Mouse (Mus musculus) myocyte (in vitro differentiated cells): ENCODE results near the gene Smarca1. TPM values are rescaled to one million over a fixed set of nuclear protein-coding genes. Genes with fewer than 3 reads are reported as not detected.

Source experiments
- H3K27me3 ChIP-seq: one replicate; pipeline ENCODE4 v1.6.1; 2011; ENCODE audit not compliant: control insufficient read depth, insufficient read depth, insufficient read length
- H3K36me3 ChIP-seq: one replicate; pipeline ENCODE4 v1.6.1; 2011; ENCODE audit not compliant: control insufficient read depth, insufficient read depth
- H3K4me2 ChIP-seq: one replicate; pipeline ENCODE4 v1.6.1; 2011; ENCODE audit warnings: low read depth, control low read depth
- H3K4me3 ChIP-seq: one replicate; pipeline ENCODE4 v1.5.1; 2011; ENCODE audit warnings: mild to moderate bottlenecking, control low read depth, moderate library complexity
- H3K79me2 ChIP-seq: one replicate; pipeline ENCODE4 v1.6.1; 2011; ENCODE audit not compliant: control insufficient read depth, insufficient read depth
- H3ac ChIP-seq: one replicate; pipeline ENCODE4 v1.6.1; 2011; ENCODE audit not compliant: control insufficient read depth, insufficient read length
- CEBPB ChIP-seq: IDR thresholded peaks from 2 replicates; pipeline ENCODE4 v1.6.1; 2011; ENCODE audit warnings: mild to moderate bottlenecking, moderate library complexity; ENCODE audit not compliant: poor library complexity, insufficient read depth, severe bottlenecking
- E2F4 ChIP-seq: IDR thresholded peaks from one replicate; pipeline ENCODE4 v1.6.1; 2011; ENCODE audit warnings: mild to moderate bottlenecking, control low read depth, moderate library complexity; ENCODE audit not compliant: insufficient read depth
- MAX ChIP-seq: IDR thresholded peaks from one replicate; pipeline ENCODE4 v1.6.1; 2011; ENCODE audit warnings: low read depth, mild to moderate bottlenecking, control low read depth
- MYOD1 ChIP-seq, 3 experiments: IDR thresholded peaks; one replicate each; pipeline ENCODE4 v1.6.1; 2011; ENCODE audit warnings: control low read depth in 2 of 3, low read depth in 2 of 3, mild to moderate bottlenecking in 2 of 3, moderate library complexity in 1 of 3; ENCODE audit not compliant: insufficient read length in 2 of 3, control insufficient read depth in 1 of 3
- MYOG ChIP-seq, 3 experiments: IDR thresholded peaks; one replicate each; pipeline ENCODE4 v1.6.1; 2011; ENCODE audit warnings: control low read depth in 2 of 3, low read depth in 2 of 3, mild to moderate bottlenecking in 2 of 3; ENCODE audit not compliant: insufficient read length in 2 of 3, control insufficient read depth in 1 of 3, insufficient read depth in 1 of 3
- POLR2A ChIP-seq: IDR thresholded peaks from one replicate; pipeline ENCODE4 v1.6.1; 2011; ENCODE audit warnings: low read depth, mild to moderate bottlenecking, control low read depth, moderate library complexity; ENCODE audit not compliant: insufficient read length
- POLR2AphosphoS2 ChIP-seq: IDR thresholded peaks from one replicate; pipeline ENCODE4 v1.6.1; 2011; ENCODE audit warnings: low read depth, control low read depth; ENCODE audit not compliant: insufficient read length
- REST ChIP-seq: IDR thresholded peaks from one replicate; pipeline ENCODE4 v1.6.1; 2011; ENCODE audit warnings: mild to moderate bottlenecking, control low read depth, moderate library complexity; ENCODE audit not compliant: insufficient read depth, insufficient read length
- SRF ChIP-seq: IDR thresholded peaks from one replicate; pipeline ENCODE4 v1.6.1; 2011; ENCODE audit warnings: low read depth; ENCODE audit not compliant: control insufficient read depth, insufficient read length
- TCF12 ChIP-seq: IDR thresholded peaks from one replicate; pipeline ENCODE4 v1.6.1; 2011; ENCODE audit warnings: mild to moderate bottlenecking, control low read depth; ENCODE audit not compliant: poor library complexity, insufficient read depth, severe bottlenecking
- TCF3 ChIP-seq: IDR thresholded peaks from one replicate; pipeline ENCODE4 v1.6.1; 2011; ENCODE audit warnings: low read depth, control low read depth; ENCODE audit not compliant: insufficient read length
- USF1 ChIP-seq: IDR thresholded peaks from one replicate; pipeline ENCODE4 v1.6.1; 2011; ENCODE audit warnings: low read depth, mild to moderate bottlenecking, control low read depth, moderate library complexity
- polyA plus RNA-seq: library from polyadenylated mRNA; unstranded; fragments of >200 nt; fragmentation: generic; extraction: Trizol; gene quantifications from one replicate; pipeline ENCODE4 v1.2.1, GENCODE M21; 2012; ENCODE audit warnings: missing spikeins

Gene Smarca1
- polyA plus RNA-seq, 1 experiment: not detected

DNA sequence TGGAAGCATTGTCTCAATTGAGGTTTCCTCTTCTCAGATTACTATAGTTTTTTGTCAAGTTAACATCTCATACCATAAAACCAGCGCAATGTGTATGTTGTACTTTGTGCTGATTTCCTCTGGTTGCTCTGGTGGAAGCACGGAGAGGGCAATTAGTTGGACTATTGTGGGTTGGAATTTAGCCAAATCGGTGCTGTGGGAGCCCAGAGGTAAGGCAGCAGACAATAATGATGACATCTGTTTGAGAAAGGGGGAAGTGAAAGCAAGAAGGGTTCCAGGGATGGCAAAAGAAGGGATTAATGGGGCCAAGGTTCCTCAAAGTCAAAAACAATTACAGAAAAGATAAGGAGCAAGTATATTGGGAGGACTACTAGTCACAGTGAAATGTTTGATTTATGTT, 35.2 kb upstream of the Smarca1 start:
- no peaks in the 10 kb centered on the region for H3K27me3 ChIP-seq
- H3K4me2 ChIP-seq: no peak overlapping the region

DNA sequence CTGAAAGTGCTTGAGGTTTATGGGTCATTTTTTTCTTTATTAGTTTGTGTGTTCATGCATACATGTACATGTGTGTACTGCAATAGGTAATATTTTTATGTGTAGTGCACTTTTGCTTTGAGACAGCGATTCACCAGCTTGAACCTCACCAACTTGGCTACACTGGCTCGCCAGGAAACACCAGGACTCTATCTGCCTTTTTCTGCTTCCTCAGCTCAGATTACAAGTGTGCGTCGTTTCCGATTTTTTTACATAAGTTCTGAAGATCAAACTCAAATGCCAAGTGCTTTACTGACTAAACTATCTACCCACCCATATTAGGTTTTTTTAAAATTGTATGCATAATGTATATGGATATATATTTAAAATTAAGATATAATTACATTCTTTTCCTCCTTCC, 27.8 kb upstream of the Smarca1 start:
- H3K4me3 ChIP-seq: no peak overlapping the region
- H3K4me2 ChIP-seq: no peak overlapping the region
- no peaks in the 10 kb centered on the region for H3K27me3 ChIP-seq
- TF ChIP-seq TCF3 (no peak), SRF (no peak), TCF12 (no peak), USF1 (no peak)
- no peaks in the 10 kb centered on the region for H3K79me2 ChIP-seq
- no peaks in the 10 kb centered on the region for H3K36me3 ChIP-seq
- H3ac ChIP-seq: no peak overlapping the region

More for the DNA sequence above, 35.2 kb upstream of the Smarca1 start:
- Histone ChIP-seq H3K79me2 (no peaks in the 10 kb centered on the region), H3ac (no peak overlapping the region), H3K4me3 (no peak overlapping the region), H3K36me3 (peaks cover 3% of the 10 kb centered on the region)
- no peak for TF ChIP-seq MYOD1 (IDR thresholded peaks at IDR 0.05; ENCODE audit: control insufficient read depth in 1 of 3, insufficient read length in 2 of 3, low read depth in 2 of 3)
- no peak for TF ChIP-seq CEBPB

DNA sequence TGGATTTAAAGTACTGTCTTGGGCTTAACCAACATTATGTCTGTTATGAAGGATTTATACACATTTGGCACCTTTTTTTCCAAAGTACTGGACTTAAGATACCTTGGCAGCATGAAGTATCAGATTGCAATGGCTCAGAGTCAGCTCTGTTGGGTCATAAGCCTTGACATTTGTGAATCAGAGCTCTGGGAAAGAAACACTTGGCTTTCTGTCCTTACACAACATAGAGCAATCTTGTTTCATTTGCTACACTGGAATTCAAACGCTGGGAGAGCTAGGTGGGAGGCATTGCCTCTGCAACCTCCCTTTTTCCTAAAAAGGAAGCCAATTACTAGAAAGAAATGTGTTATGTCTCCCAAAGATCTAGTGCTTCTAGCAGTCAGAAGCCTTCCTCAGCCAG, 24.1 kb upstream of the Smarca1 start:
- H3K4me3 ChIP-seq: no peak overlapping the region
- no peaks in the 10 kb centered on the region for H3K27me3 ChIP-seq
- no peak overlapping the region for H3K4me2 ChIP-seq
- TF ChIP-seq MAX (no peak), CEBPB (no peak), TCF12 (no peak), USF1 (no peak), POLR2A (no peak), REST (no peak), MYOG (IDR thresholded peaks at IDR 0.05; ENCODE audit: control insufficient read depth in 1 of 3, insufficient read depth in 1 of 3, insufficient read length in 2 of 3, low read depth in 2 of 3) (no peak), MYOD1 (IDR thresholded peaks at IDR 0.05; ENCODE audit: control insufficient read depth in 1 of 3, insufficient read length in 2 of 3, low read depth in 2 of 3) (no peak), E2F4 (no peak), TCF3 (no peak), SRF (no peak), POLR2AphosphoS2 (no peak)
- no peaks in the 10 kb centered on the region for H3K79me2 ChIP-seq
- H3ac ChIP-seq: no peak overlapping the region
- H3K36me3 ChIP-seq: no peaks in the 10 kb centered on the region

DNA sequence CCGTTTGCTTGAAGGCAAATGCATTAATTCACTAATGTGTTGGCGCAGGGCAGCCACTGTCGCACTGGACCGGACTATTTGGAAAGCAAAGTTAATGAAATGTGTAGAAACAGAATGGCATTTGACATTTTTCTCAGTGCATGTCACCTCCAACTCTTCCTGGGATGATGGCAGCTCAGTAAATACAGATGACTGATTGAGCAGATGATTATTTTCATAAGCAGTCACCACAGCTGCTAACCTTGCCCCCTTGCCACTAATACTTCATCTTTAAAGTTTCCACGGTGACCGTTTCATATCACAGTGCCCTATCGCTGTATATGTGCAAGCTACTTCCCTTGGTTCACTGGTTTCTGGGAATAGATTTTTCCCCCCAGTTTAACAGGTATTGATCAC, 20.8 kb upstream of the Smarca1 start:
- H3K4me2 ChIP-seq: peak overlapping the region; percentile 56
- no peaks in the 10 kb centered on the region for H3K79me2 ChIP-seq
- H3ac ChIP-seq: no peak overlapping the region
- H3K27me3 ChIP-seq: no peaks in the 10 kb centered on the region
- H3K36me3 ChIP-seq: no peaks in the 10 kb centered on the region
- TF ChIP-seq E2F4 (no peak), SRF (no peak), MYOG (IDR thresholded peaks at IDR 0.05; ENCODE audit: control insufficient read depth in 1 of 3, insufficient read depth in 1 of 3, insufficient read length in 2 of 3, low read depth in 2 of 3) (no peak), CEBPB (no peak), MYOD1 (IDR thresholded peaks at IDR 0.05; ENCODE audit: control insufficient read depth in 1 of 3, insufficient read length in 2 of 3, low read depth in 2 of 3) (no peak), POLR2AphosphoS2 (no peak), USF1 (no peak), TCF12 (no peak), POLR2A (no peak)
- H3K4me3 ChIP-seq: peak overlapping the region; percentile 36

DNA sequence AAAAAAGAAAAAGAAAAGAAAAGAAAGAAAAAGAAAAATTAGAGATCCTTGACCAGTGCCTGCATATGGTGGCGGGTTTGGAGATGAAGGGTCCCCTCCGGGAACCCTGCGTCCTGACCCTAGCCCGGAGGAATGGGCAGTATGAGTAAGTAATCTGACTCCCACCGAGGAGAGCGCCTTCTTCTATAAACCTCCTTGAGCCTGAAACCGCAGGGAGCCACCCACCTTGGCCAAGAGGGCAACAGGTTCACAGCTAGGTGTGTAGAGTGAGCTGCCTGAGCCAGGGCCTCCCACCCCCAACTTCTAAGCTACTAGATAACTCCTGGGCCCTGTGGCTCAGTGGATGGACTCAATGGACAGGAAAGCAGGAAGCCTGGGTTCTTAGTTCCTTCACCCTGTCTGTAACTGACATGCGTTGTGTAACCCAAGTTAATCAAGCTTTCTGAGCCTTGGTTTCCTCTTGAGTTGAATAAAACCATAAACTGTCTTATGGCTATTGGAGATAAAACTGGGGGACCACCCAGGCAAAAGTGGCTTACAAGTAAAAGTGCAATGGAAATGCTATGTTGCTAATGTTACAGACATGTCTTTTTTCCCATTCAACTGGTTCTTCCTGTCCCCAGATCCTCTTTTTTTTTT, 20.2 kb upstream of the Smarca1 start:
- TF ChIP-seq TCF12 (no peak), TCF3 (no peak), MYOG (IDR thresholded peaks at IDR 0.05; ENCODE audit: control insufficient read depth in 1 of 3, insufficient read depth in 1 of 3, insufficient read length in 2 of 3, low read depth in 2 of 3) (no peak), E2F4 (no peak), MYOD1 (IDR thresholded peaks at IDR 0.05; ENCODE audit: control insufficient read depth in 1 of 3, insufficient read length in 2 of 3, low read depth in 2 of 3) (no peak), CEBPB (no peak), POLR2A (no peak), REST (no peak), USF1 (no peak), SRF (no peak), POLR2AphosphoS2 (no peak), MAX (no peak)

More for the DNA sequence above, 20.2 kb upstream of the Smarca1 start:
- Histone ChIP-seq H3K27me3 (no peaks in the 10 kb centered on the region), H3K79me2 (no peaks in the 10 kb centered on the region), H3K36me3 (no peaks in the 10 kb centered on the region), H3ac (peak overlapping the region; percentile 33), H3K4me2 (peak overlapping the region; percentile 56), H3K4me3 (peak overlapping the region; percentile 36)
